Mouse (Mus musculus): ENCODE measurements around the gene Rnf182. TPM values are rescaled to one million over a fixed set of nuclear protein-coding genes. Genes with fewer than 3 reads are reported as not detected.

Rnf182 gene
- 19.5 and 22.1 TPM in 2 replicates for polyA plus RNA-seq (2012; rRNA removed)

DNA sequence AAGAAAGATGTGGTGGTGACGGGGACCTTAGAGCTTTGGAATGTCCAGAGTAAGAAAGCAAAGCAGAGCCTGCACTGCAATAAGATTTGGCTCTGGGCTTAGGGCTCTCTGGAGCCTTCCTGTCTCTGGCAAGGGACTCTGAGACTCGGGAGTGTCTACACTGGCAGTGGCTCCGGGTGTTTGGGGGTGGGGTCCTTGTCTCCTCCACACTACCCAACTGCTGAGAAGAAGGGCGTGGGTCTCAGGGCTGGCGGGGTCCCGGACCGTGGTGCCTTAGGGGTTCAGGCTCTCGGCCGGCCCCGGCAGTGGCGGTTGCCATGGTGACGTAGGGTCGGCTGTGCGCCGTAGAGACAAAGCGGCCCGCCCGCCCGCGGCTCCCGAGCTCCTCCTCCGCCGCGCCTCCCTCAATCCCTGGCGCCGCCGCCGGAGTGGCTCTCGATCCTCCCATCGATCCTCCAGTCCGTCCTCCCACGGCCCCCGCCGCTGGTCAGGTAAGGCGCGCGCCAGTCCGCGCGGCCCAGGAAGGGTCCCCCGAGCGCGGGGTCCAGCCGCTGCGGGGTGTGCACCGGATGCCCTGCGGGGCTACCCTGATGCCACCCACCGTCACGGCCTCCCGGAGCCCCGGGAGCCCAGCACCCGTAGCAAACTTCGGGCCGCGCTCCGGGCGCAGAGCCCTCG lies at the start of gene Rnf182:
Gene Rnf182, plus strand, starts transcription at position 134 of the 678 bp plus-strand sequence.

Other genes with a start within 250 kb of the Rnf182 start
- gene Nol7, start 217.3 kb upstream of the Rnf182 start, polyA plus RNA-seq (2012; rRNA removed): 109 and 124 TPM in 2 replicates
- 44.6 and 54.7 TPM in 2 replicates for gene Ranbp9, start 134.4 kb upstream of the Rnf182 start, polyA plus RNA-seq (2012; rRNA removed)
- 9.7 and 11.8 TPM in 2 replicates for gene Mcur1, start 55.5 kb upstream of the Rnf182 start, polyA plus RNA-seq (2012; rRNA removed)
- 5.5 and 7.1 TPM in 2 replicates for gene Cd83, start 169.1 kb downstream of the Rnf182 start, polyA plus RNA-seq (2012; rRNA removed)